Mouse (Mus musculus): ENCODE data around the gene Daam2. TPM values are rescaled to one million over a fixed set of nuclear protein-coding genes. Genes with fewer than 3 reads are reported as not detected.

Gene Daam2
- polyA plus RNA-seq, 1 experiment from 2014 or later, result 17.3 TPM

DNA sequence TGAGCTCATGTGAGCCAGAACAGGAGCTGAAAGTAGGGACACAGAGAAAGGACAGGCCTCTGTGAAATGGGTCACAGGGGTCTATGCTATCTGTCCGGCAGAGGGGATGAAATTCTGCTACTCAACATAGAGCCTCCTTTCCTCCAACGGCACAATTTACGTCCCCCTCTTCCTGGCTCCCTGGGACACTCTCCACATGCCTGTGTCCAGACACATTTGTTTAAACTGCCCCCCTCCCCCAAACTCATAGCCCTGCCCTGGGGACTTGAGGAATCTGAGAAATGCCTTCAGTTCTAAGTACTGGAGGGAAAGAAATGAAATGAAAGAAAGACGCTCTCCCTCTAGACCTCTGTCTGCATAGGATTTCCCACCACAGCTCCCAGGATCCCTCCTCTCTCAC lies 48.5 kb downstream of the Daam2 start:
- peaks cover 28% of the 10 kb centered on the region for H3K4me1 ChIP-seq
- H3K4me2 ChIP-seq, result no peak overlapping the region
- H3K9ac ChIP-seq, result no peak overlapping the region
- H3K4me3 ChIP-seq, result no peak overlapping the region
- no peaks in the 10 kb centered on the region for H3K9me3 ChIP-seq
- ATAC-seq (ENCODE audit: insufficient number of reproducible peaks, insufficient read depth, low FRiP score, low TSS enrichment, low read depth), result no peak
- no peak overlapping the region for H3K27ac ChIP-seq
- H3K36me3 ChIP-seq, result peaks cover 12% of the 10 kb centered on the region
- 35% methylated on average over 4 of the region's 4 CpGs for WGBS
- no peaks in the 10 kb centered on the region for H3K27me3 ChIP-seq

GRCm38 (mm10) chr17:49515141-49515540 lies 49.0 kb downstream of the Daam2 start:
- H3K4me3 ChIP-seq, result no peak overlapping the region
- no peaks in the 10 kb centered on the region for H3K27me3 ChIP-seq
- H3K4me2 ChIP-seq, result no peak overlapping the region
- peaks cover 23% of the 10 kb centered on the region for H3K4me1 ChIP-seq
- ATAC-seq (ENCODE audit: insufficient number of reproducible peaks, insufficient read depth, low FRiP score, low TSS enrichment, low read depth), result no peak
- H3K9ac ChIP-seq, result no peak overlapping the region
- 87% methylated on average over 3 of the region's 3 CpGs for WGBS
- no peaks in the 10 kb centered on the region for H3K9me3 ChIP-seq
- peaks cover 12% of the 10 kb centered on the region for H3K36me3 ChIP-seq
- H3K27ac ChIP-seq, result no peak overlapping the region

GRCm38 (mm10) chr17:49512671-49513085 lies 51.5 kb downstream of the Daam2 start:
- WGBS, result 71% methylated on average over 5 of the region's 5 CpGs
- ATAC-seq (ENCODE audit: insufficient number of reproducible peaks, insufficient read depth, low FRiP score, low TSS enrichment, low read depth), result no peak
- Histone ChIP-seq H3K4me2 (no peak overlapping the region), H3K9ac (no peak overlapping the region), H3K4me1 (peaks cover 17% of the 10 kb centered on the region), H3K36me3 (peaks cover 12% of the 10 kb centered on the region), H3K27ac (no peak overlapping the region), H3K4me3 (no peak overlapping the region), H3K9me3 (no peaks in the 10 kb centered on the region), H3K27me3 (no peaks in the 10 kb centered on the region)

GRCm38 (mm10) chr17:49509431-49509830 lies 54.7 kb downstream of the Daam2 start:
- peaks cover 12% of the 10 kb centered on the region for H3K36me3 ChIP-seq
- H3K4me2 ChIP-seq, result no peak overlapping the region
- no peak overlapping the region for H3K9ac ChIP-seq
- 91% methylated on average over 16 of the region's 16 CpGs for WGBS
- no peak overlapping the region for H3K4me3 ChIP-seq
- H3K27ac ChIP-seq, result no peak overlapping the region
- peaks cover 3% of the 10 kb centered on the region; the same call in 1 of the 2 replicates for H3K4me1 ChIP-seq
- no peak for ATAC-seq (ENCODE audit: insufficient number of reproducible peaks, insufficient read depth, low FRiP score, low TSS enrichment, low read depth)
- H3K27me3 ChIP-seq, result no peaks in the 10 kb centered on the region
- H3K9me3 ChIP-seq, result no peaks in the 10 kb centered on the region

- H3K27me3 ChIP-seq, result no peaks in the 10 kb centered on the region
- H3K4me2 ChIP-seq, result no peak overlapping the region
- no peak overlapping the region for H3K9ac ChIP-seq
- H3K27ac ChIP-seq, result no peak overlapping the region
- no peaks in the 10 kb centered on the region for H3K4me1 ChIP-seq
- no peaks in the 10 kb centered on the region for H3K9me3 ChIP-seq
- WGBS, result 85% methylated on average over 6 of the region's 6 CpGs
- peaks cover 9% of the 10 kb centered on the region for H3K36me3 ChIP-seq
- no peak overlapping the region for H3K4me3 ChIP-seq
- ATAC-seq (ENCODE audit: insufficient number of reproducible peaks, insufficient read depth, low FRiP score, low TSS enrichment, low read depth), result no peak
Observed at GRCm38 (mm10) chr17:49503246-49503900, 60.8 kb downstream of the Daam2 start.

GRCm38 (mm10) chr17:49500234-49500633 lies 63.9 kb downstream of the Daam2 start:
- no peaks in the 10 kb centered on the region for H3K9me3 ChIP-seq
- no peak overlapping the region for H3K9ac ChIP-seq
- no peak overlapping the region for H3K27ac ChIP-seq
- WGBS, result 72% methylated on average over 2 of the region's 2 CpGs
- no peaks in the 10 kb centered on the region for H3K27me3 ChIP-seq
- H3K36me3 ChIP-seq, result peaks cover 27% of the 10 kb centered on the region
- ATAC-seq (ENCODE audit: insufficient number of reproducible peaks, insufficient read depth, low FRiP score, low TSS enrichment, low read depth), result no peak
- H3K4me2 ChIP-seq, result no peak overlapping the region
- no peaks in the 10 kb centered on the region for H3K4me1 ChIP-seq
- H3K4me3 ChIP-seq, result no peak overlapping the region

- Histone ChIP-seq H3K9me3 (no peaks in the 10 kb centered on the region), H3K4me1 (no peaks in the 10 kb centered on the region), H3K36me3 (peaks cover 33% of the 10 kb centered on the region), H3K4me3 (no peak overlapping the region), H3K4me2 (no peak overlapping the region), H3K27ac (no peak overlapping the region), H3K9ac (no peak overlapping the region), H3K27me3 (no peaks in the 10 kb centered on the region)
- ATAC-seq (ENCODE audit: insufficient number of reproducible peaks, insufficient read depth, low FRiP score, low TSS enrichment, low read depth), result no peak
- WGBS, result 82% methylated on average over 2 of the region's 2 CpGs
Observed at GRCm38 (mm10) chr17:49499635-49500034, 64.5 kb downstream of the Daam2 start.

DNA sequence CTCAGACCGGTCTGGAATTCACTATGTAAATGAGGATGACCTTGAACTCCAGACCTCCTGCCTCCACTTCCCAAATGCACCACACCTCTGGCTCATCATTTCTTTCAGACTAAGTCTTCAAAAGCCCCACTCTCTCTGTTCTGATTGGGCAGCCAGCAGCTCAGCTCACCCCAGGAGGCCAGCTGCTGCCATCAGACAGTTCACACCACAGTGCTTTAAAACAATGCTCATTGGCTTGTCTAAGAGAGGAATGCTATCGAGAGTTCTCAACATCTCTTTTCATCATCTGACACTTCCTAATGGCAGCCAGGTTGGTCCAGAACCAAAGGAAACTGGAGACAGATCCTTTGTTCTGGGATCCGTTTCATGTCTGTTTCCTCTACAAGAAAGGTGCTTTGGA lies 66.0 kb downstream of the Daam2 start:
- WGBS, result 72% methylated on average over 3 of the region's 3 CpGs
- no peak overlapping the region for H3K9ac ChIP-seq
- no peak overlapping the region for H3K4me3 ChIP-seq
- H3K4me1 ChIP-seq, result no peaks in the 10 kb centered on the region
- H3K9me3 ChIP-seq, result no peaks in the 10 kb centered on the region
- no peak overlapping the region for H3K4me2 ChIP-seq
- no peak for ATAC-seq (ENCODE audit: insufficient number of reproducible peaks, insufficient read depth, low FRiP score, low TSS enrichment, low read depth)
- H3K27me3 ChIP-seq, result no peaks in the 10 kb centered on the region
- H3K36me3 ChIP-seq, result peaks cover 48% of the 10 kb centered on the region
- H3K27ac ChIP-seq, result no peak overlapping the region

GRCm38 (mm10) chr17:49493276-49493675 lies 70.9 kb downstream of the Daam2 start:
- Histone ChIP-seq H3K4me3 (no peak overlapping the region), H3K9ac (no peak overlapping the region), H3K36me3 (peaks cover 73% of the 10 kb centered on the region), H3K27me3 (no peaks in the 10 kb centered on the region), H3K9me3 (no peaks in the 10 kb centered on the region), H3K4me1 (no peaks in the 10 kb centered on the region), H3K27ac (no peak overlapping the region), H3K4me2 (no peak overlapping the region)
- no peak for ATAC-seq (ENCODE audit: insufficient number of reproducible peaks, insufficient read depth, low FRiP score, low TSS enrichment, low read depth)
- WGBS, result 96% methylated on average over 4 of the region's 4 CpGs

GRCm38 (mm10) chr17:49489098-49489497 lies 75.0 kb downstream of the Daam2 start:
- Histone ChIP-seq H3K4me1 (no peaks in the 10 kb centered on the region), H3K4me2 (no peak overlapping the region), H3K9ac (no peak overlapping the region), H3K9me3 (no peaks in the 10 kb centered on the region), H3K27ac (no peak overlapping the region), H3K27me3 (no peaks in the 10 kb centered on the region), H3K36me3 (peaks cover 86% of the 10 kb centered on the region), H3K4me3 (no peak overlapping the region)
- ATAC-seq (ENCODE audit: insufficient number of reproducible peaks, insufficient read depth, low FRiP score, low TSS enrichment, low read depth), result no peak
- WGBS, result 79% methylated on average over 5 of the region's 5 CpGs

DNA sequence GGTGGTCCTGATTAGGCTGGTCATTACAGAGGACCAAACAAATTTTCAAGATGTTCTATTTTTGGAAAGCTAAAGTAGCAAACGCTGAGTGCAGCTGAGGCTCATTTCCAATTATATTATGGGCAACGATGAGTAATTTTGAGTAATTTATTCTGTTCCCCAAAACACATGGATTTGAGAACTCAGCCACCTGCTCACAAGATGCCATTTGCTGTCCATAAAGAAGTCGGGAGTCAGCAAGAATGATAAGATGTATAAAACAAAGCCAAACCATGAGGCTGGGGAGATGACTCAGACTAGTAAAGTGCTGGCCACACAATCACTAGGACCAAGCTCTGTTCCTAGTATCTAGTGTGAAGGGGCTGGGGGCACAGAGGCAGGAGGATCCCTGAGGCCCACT lies 79.7 kb downstream of the Daam2 start:
- no peak overlapping the region for H3K4me3 ChIP-seq
- H3K9me3 ChIP-seq, result no peaks in the 10 kb centered on the region
- no peak overlapping the region for H3K4me2 ChIP-seq
- no peaks in the 10 kb centered on the region for H3K27me3 ChIP-seq
- no peaks in the 10 kb centered on the region for H3K4me1 ChIP-seq
- peaks cover 95% of the 10 kb centered on the region for H3K36me3 ChIP-seq
- no peak overlapping the region for H3K9ac ChIP-seq
- ATAC-seq (ENCODE audit: insufficient number of reproducible peaks, insufficient read depth, low FRiP score, low TSS enrichment, low read depth), result no peak
- no peak overlapping the region for H3K27ac ChIP-seq
- 70% methylated on average over 3 of the region's 3 CpGs for WGBS

- Histone ChIP-seq H3K4me3 (no peak overlapping the region), H3K27ac (no peak overlapping the region), H3K4me2 (no peak overlapping the region), H3K4me1 (0 out of 2 replicates have a peak, but pooled peaks cover 5% of the 10 kb centered on the region), H3K9ac (no peak overlapping the region), H3K9me3 (no peaks in the 10 kb centered on the region), H3K36me3 (peaks cover 88% of the 10 kb centered on the region), H3K27me3 (no peaks in the 10 kb centered on the region)
- 92% methylated on average over 3 of the region's 3 CpGs for WGBS
- ATAC-seq (ENCODE audit: insufficient number of reproducible peaks, insufficient read depth, low FRiP score, low TSS enrichment, low read depth), result no peak
Observed at GRCm38 (mm10) chr17:49481876-49482275, 82.3 kb downstream of the Daam2 start.

All from embryonic facial prominence, embryonic 13.5 days (tissue).